Mouse (Mus musculus): ENCODE measurements at regions not wholly inside any gene's neighbourhood (a gene's known extent, or its start where the extent isn't known, plus 50 kb on each side); places are given as distances from the start of the nearest gene placed in this dataset.

- Histone ChIP-seq H3K27me3 (ENCODE audit: control insufficient read depth, insufficient read depth, low read length) (no peaks in the 10 kb centered on the region), H3K27ac (ENCODE audit: low read depth, low read length) (no peak overlapping the region), H3K4me1 (ENCODE audit: control insufficient read depth, insufficient read depth, low read length) (no peaks in the 10 kb centered on the region), H3K4me3 (ENCODE audit: low read depth, low read length) (no peak overlapping the region), H3K9me3 (ENCODE audit: control insufficient read depth, low read length) (no peaks in the 10 kb centered on the region), H3K9ac (replicated peaks; ENCODE audit: low read depth, low read length) (no peak overlapping the region), H3K4me2 (ENCODE audit: low read depth, low read length) (no peak overlapping the region), H3K36me3 (ENCODE audit: control insufficient read depth, insufficient read depth, low read length) (no peaks in the 10 kb centered on the region)
- WGBS, result 94% methylated on average over 3 of the region's 3 CpGs
- ATAC-seq (ENCODE audit: low read depth), result no peak
These were observed 850.5 kb downstream of the Diaph3 start for GRCm38 (mm10) chr14:86290556-86290955.

- Histone ChIP-seq H3K27me3 (ENCODE audit: control insufficient read depth, insufficient read depth, low read length) (no peaks in the 10 kb centered on the region), H3K4me1 (ENCODE audit: control insufficient read depth, insufficient read depth, low read length) (no peaks in the 10 kb centered on the region), H3K9me3 (ENCODE audit: control insufficient read depth, low read length) (no peaks in the 10 kb centered on the region), H3K4me2 (ENCODE audit: low read depth, low read length) (0 out of 2 replicates have a peak overlapping the region, but pooled peaks have one; percentile 16), H3K4me3 (ENCODE audit: low read depth, low read length) (no peak overlapping the region), H3K27ac (ENCODE audit: low read depth, low read length) (peak overlapping the region; percentile 22; the same call in 1 of the 2 replicates), H3K9ac (replicated peaks; ENCODE audit: low read depth, low read length) (no peak overlapping the region), H3K36me3 (ENCODE audit: control insufficient read depth, insufficient read depth, low read length) (no peaks in the 10 kb centered on the region)
- WGBS, result 41% methylated on average over 8 of the region's 8 CpGs
- ATAC-seq (ENCODE audit: low read depth), result peak; percentile 24; the same call in 1 of the 2 replicates
These were observed 879.3 kb downstream of the Diaph3 start for GRCm38 (mm10) chr14:86261640-86262230.

- Histone ChIP-seq H3K4me3 (ENCODE audit: low read depth, low read length) (no peak overlapping the region), H3K36me3 (ENCODE audit: control insufficient read depth, insufficient read depth, low read length) (no peaks in the 10 kb centered on the region), H3K4me1 (ENCODE audit: control insufficient read depth, insufficient read depth, low read length) (no peaks in the 10 kb centered on the region), H3K9me3 (ENCODE audit: control insufficient read depth, low read length) (no peaks in the 10 kb centered on the region), H3K27ac (ENCODE audit: low read depth, low read length) (no peak overlapping the region), H3K9ac (replicated peaks; ENCODE audit: low read depth, low read length) (no peak overlapping the region), H3K27me3 (ENCODE audit: control insufficient read depth, insufficient read depth, low read length) (no peaks in the 10 kb centered on the region), H3K4me2 (ENCODE audit: low read depth, low read length) (no peak overlapping the region)
- 64% methylated on average over 1 of the region's 1 CpGs for WGBS
- no peak for ATAC-seq (ENCODE audit: low read depth)
These were observed 886.8 kb downstream of the Diaph3 start for GRCm38 (mm10) chr14:86254196-86254595.

GRCm38 (mm10) chr14:86251617-86252016 lies 889.4 kb downstream of the Diaph3 start:
- no peak for ATAC-seq (ENCODE audit: low read depth)
- Histone ChIP-seq H3K4me2 (ENCODE audit: low read depth, low read length) (no peak overlapping the region), H3K4me1 (ENCODE audit: control insufficient read depth, insufficient read depth, low read length) (no peaks in the 10 kb centered on the region), H3K27me3 (ENCODE audit: control insufficient read depth, insufficient read depth, low read length) (no peaks in the 10 kb centered on the region), H3K36me3 (ENCODE audit: control insufficient read depth, insufficient read depth, low read length) (no peaks in the 10 kb centered on the region), H3K4me3 (ENCODE audit: low read depth, low read length) (no peak overlapping the region), H3K9ac (replicated peaks; ENCODE audit: low read depth, low read length) (no peak overlapping the region), H3K27ac (ENCODE audit: low read depth, low read length) (no peak overlapping the region), H3K9me3 (ENCODE audit: control insufficient read depth, low read length) (no peaks in the 10 kb centered on the region)

GRCm38 (mm10) chr14:86247686-86248085 lies 893.3 kb downstream of the Diaph3 start:
- Histone ChIP-seq H3K36me3 (ENCODE audit: control insufficient read depth, insufficient read depth, low read length) (no peaks in the 10 kb centered on the region), H3K9ac (replicated peaks; ENCODE audit: low read depth, low read length) (no peak overlapping the region), H3K4me1 (ENCODE audit: control insufficient read depth, insufficient read depth, low read length) (no peaks in the 10 kb centered on the region), H3K4me3 (ENCODE audit: low read depth, low read length) (no peak overlapping the region), H3K4me2 (ENCODE audit: low read depth, low read length) (no peak overlapping the region), H3K27me3 (ENCODE audit: control insufficient read depth, insufficient read depth, low read length) (no peaks in the 10 kb centered on the region), H3K27ac (ENCODE audit: low read depth, low read length) (no peak overlapping the region), H3K9me3 (ENCODE audit: control insufficient read depth, low read length) (no peaks in the 10 kb centered on the region)
- WGBS, result 94% methylated on average over 4 of the region's 4 CpGs
- ATAC-seq (ENCODE audit: low read depth), result no peak

- Histone ChIP-seq H3K27ac (ENCODE audit: low read depth, low read length) (no peak overlapping the region), H3K4me2 (ENCODE audit: low read depth, low read length) (no peak overlapping the region), H3K9me3 (ENCODE audit: control insufficient read depth, low read length) (no peaks in the 10 kb centered on the region), H3K9ac (replicated peaks; ENCODE audit: low read depth, low read length) (no peak overlapping the region), H3K4me3 (ENCODE audit: low read depth, low read length) (no peak overlapping the region), H3K4me1 (ENCODE audit: control insufficient read depth, insufficient read depth, low read length) (no peaks in the 10 kb centered on the region), H3K36me3 (ENCODE audit: control insufficient read depth, insufficient read depth, low read length) (no peaks in the 10 kb centered on the region), H3K27me3 (ENCODE audit: control insufficient read depth, insufficient read depth, low read length) (no peaks in the 10 kb centered on the region)
- 92% methylated on average over 8 of the region's 8 CpGs for WGBS
- no peak for ATAC-seq (ENCODE audit: low read depth)
These were observed 894.3 kb downstream of the Diaph3 start for GRCm38 (mm10) chr14:86246770-86247169.

- no peaks in the 10 kb centered on the region for H3K27me3 ChIP-seq (ENCODE audit: control insufficient read depth, insufficient read depth, low read length)
- no peak overlapping the region for H3K4me3 ChIP-seq (ENCODE audit: low read depth, low read length)
- no peaks in the 10 kb centered on the region for H3K9me3 ChIP-seq (ENCODE audit: control insufficient read depth, low read length)
- no peak overlapping the region for H3K27ac ChIP-seq (ENCODE audit: low read depth, low read length)
- H3K4me1 ChIP-seq (ENCODE audit: control insufficient read depth, insufficient read depth, low read length), result no peaks in the 10 kb centered on the region
- no peak for ATAC-seq (ENCODE audit: low read depth)
- no peak overlapping the region for H3K4me2 ChIP-seq (ENCODE audit: low read depth, low read length)
- WGBS, result 92% methylated on average over 1 of the region's 1 CpGs
- H3K9ac ChIP-seq (replicated peaks; ENCODE audit: low read depth, low read length), result no peak overlapping the region
- no peaks in the 10 kb centered on the region for H3K36me3 ChIP-seq (ENCODE audit: control insufficient read depth, insufficient read depth, low read length)
These were observed 897.4 kb downstream of the Diaph3 start for GRCm38 (mm10) chr14:86243662-86244061.

GRCm38 (mm10) chr14:86242836-86243235 lies 898.2 kb downstream of the Diaph3 start:
- H3K4me3 ChIP-seq (ENCODE audit: low read depth, low read length), result no peak overlapping the region
- no peak for ATAC-seq (ENCODE audit: low read depth)
- H3K36me3 ChIP-seq (ENCODE audit: control insufficient read depth, insufficient read depth, low read length), result no peaks in the 10 kb centered on the region
- no peaks in the 10 kb centered on the region for H3K4me1 ChIP-seq (ENCODE audit: control insufficient read depth, insufficient read depth, low read length)
- H3K4me2 ChIP-seq (ENCODE audit: low read depth, low read length), result no peak overlapping the region
- no peak overlapping the region for H3K27ac ChIP-seq (ENCODE audit: low read depth, low read length)
- H3K27me3 ChIP-seq (ENCODE audit: control insufficient read depth, insufficient read depth, low read length), result no peaks in the 10 kb centered on the region
- no peak overlapping the region for H3K9ac ChIP-seq (replicated peaks; ENCODE audit: low read depth, low read length)
- WGBS, result 39% methylated on average over 1 of the region's 1 CpGs
- no peaks in the 10 kb centered on the region for H3K9me3 ChIP-seq (ENCODE audit: control insufficient read depth, low read length)

- H3K9me3 ChIP-seq (ENCODE audit: control insufficient read depth, low read length), result no peaks in the 10 kb centered on the region
- H3K4me3 ChIP-seq (ENCODE audit: low read depth, low read length), result no peak overlapping the region
- H3K36me3 ChIP-seq (ENCODE audit: control insufficient read depth, insufficient read depth, low read length), result no peaks in the 10 kb centered on the region
- no peak overlapping the region for H3K4me2 ChIP-seq (ENCODE audit: low read depth, low read length)
- ATAC-seq (ENCODE audit: low read depth), result no peak
- no peaks in the 10 kb centered on the region for H3K27me3 ChIP-seq (ENCODE audit: control insufficient read depth, insufficient read depth, low read length)
- WGBS, result 48% methylated on average over 2 of the region's 2 CpGs
- H3K4me1 ChIP-seq (ENCODE audit: control insufficient read depth, insufficient read depth, low read length), result no peaks in the 10 kb centered on the region
- no peak overlapping the region for H3K27ac ChIP-seq (ENCODE audit: low read depth, low read length)
- H3K9ac ChIP-seq (replicated peaks; ENCODE audit: low read depth, low read length), result no peak overlapping the region
These were observed 901.9 kb downstream of the Diaph3 start for GRCm38 (mm10) chr14:86239090-86239489.

Measured in neural tube, embryonic 14.5 days (tissue).